17 mouse cellular contexts compared by ENCODE assay signal in the genomic region with DNA sequence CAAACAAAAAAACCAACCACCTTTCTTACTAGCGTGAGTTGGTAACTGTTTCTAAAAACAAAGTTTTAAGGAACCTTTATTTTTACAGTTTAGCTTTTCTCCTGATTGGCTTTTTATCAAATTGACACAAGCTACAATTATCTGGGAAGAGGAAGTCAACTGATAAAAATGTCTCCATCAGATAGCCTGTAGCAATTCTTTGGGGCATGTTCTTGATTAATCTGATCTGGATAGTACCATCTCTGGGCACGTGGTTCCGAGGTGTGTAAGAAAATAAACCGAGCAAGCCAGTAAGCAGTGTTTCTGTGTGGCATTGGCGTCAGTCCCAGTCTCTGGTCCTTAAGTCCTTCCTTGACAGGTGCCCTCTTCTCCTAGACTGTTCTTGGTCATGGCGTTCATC. TPM values are rescaled to one million over a fixed set of nuclear protein-coding genes. Genes with fewer than 3 reads are reported as not detected.
"Had no signal": no experiment of that assay in that cellular context is flagged by ENCODE, and none has a peak within 500 bp of the region (broad histone marks: within the 10 kb centered on the region; RNA-seq: fewer than 3 reads in every experiment).

No protein-coding gene starts in this region.

- H3K27me3 ChIP-seq: neural tube, embryonic 13.5 days; neural tube, embryonic 15.5 days; stomach, embryonic 15.5 days had no signal

- H3K27ac ChIP-seq: neural tube, embryonic 13.5 days; neural tube, embryonic 15.5 days; stomach, embryonic 15.5 days; stomach, postnatal 0 days had no signal

- DNase-seq: retina, postnatal 1 day; right cerebral cortex, adult 18-20 months; right cerebral cortex, postnatal 14 days; right cerebral cortex, postnatal 25 days; right cerebral cortex, postnatal 4 days; spleen, adult 18-20 months; thymus, adult 18-20 months; thymus, adult 2 months; thymus, postnatal 14 days; thymus, postnatal 25 days; thymus, postnatal 36 days; thymus, postnatal 4 days had no signal

- H3K4me1 ChIP-seq: neural tube, embryonic 13.5 days; neural tube, embryonic 15.5 days; stomach, embryonic 15.5 days had no signal

- H3K4me2 ChIP-seq: neural tube, embryonic 13.5 days; neural tube, embryonic 15.5 days; stomach, embryonic 15.5 days had no signal

- H3K9me3 ChIP-seq: neural tube, embryonic 13.5 days; neural tube, embryonic 15.5 days; stomach, embryonic 15.5 days had no signal

- H3K9ac ChIP-seq: neural tube, embryonic 13.5 days; neural tube, embryonic 15.5 days; stomach, embryonic 15.5 days had no signal

- H3K4me3 ChIP-seq: neural tube, embryonic 13.5 days; neural tube, embryonic 15.5 days; stomach, embryonic 15.5 days had no signal

RNA-seq across cellular contexts. Expression of a gene that starts 44.4 kb away (rescaled TPM):
- total RNA-seq: neutrophil, adult 5-6 weeks had no signal
